Mouse (Mus musculus) c-Kit-positive CD71-negative TER-119-negative erythroid progenitor cells, embryonic 14.5 days (primary cell): ENCODE results near the gene Pde4d.

ENCODE experiments used
- DNase-seq: peaks from one replicate; pipeline ENCODE4 v3.0.0-alpha.2; 2013; ENCODE audit warnings: low read depth

Gene Pde4d

GRCm38 (mm10) chr13:109560261-109560660 is 1110.5 kb downstream of the Pde4d start:
- no peak for DNase-seq

- no peak for DNase-seq
These were observed 1119.1 kb downstream of the Pde4d start for GRCm38 (mm10) chr13:109568638-109569468.

- no peak for DNase-seq
These were observed 1119.7 kb downstream of the Pde4d start for GRCm38 (mm10) chr13:109569491-109569890.

GRCm38 (mm10) chr13:109576725-109577124 is 1127.0 kb downstream of the Pde4d start:
- DNase-seq, result no peak

GRCm38 (mm10) chr13:109577454-109577853 is 1127.7 kb downstream of the Pde4d start:
- no peak for DNase-seq

GRCm38 (mm10) chr13:109577901-109578300 is 1128.2 kb downstream of the Pde4d start:
- no peak for DNase-seq

GRCm38 (mm10) chr13:109581284-109582070 is 1131.7 kb downstream of the Pde4d start:
- DNase-seq, result no peak

GRCm38 (mm10) chr13:109590048-109590447 is 1140.3 kb downstream of the Pde4d start:
- DNase-seq, result no peak

GRCm38 (mm10) chr13:109592192-109592797 is 1142.5 kb downstream of the Pde4d start:
- DNase-seq, result no peak

GRCm38 (mm10) chr13:109599711-109600110 is 1150.0 kb downstream of the Pde4d start:
- no peak for DNase-seq

GRCm38 (mm10) chr13:109604017-109604416 is 1154.3 kb downstream of the Pde4d start:
- no peak for DNase-seq

- DNase-seq, result no peak
These were observed 1155.4 kb downstream of the Pde4d start for GRCm38 (mm10) chr13:109605140-109605539.

GRCm38 (mm10) chr13:109609106-109609804 is 1159.5 kb downstream of the Pde4d start:
- no peak for DNase-seq

GRCm38 (mm10) chr13:109609805-109610187 is 1160.0 kb downstream of the Pde4d start:
- DNase-seq, result peak; percentile 50

- no peak for DNase-seq
These were observed 1161.0 kb downstream of the Pde4d start for GRCm38 (mm10) chr13:109610772-109611171.

GRCm38 (mm10) chr13:109615213-109615784 is 1165.6 kb downstream of the Pde4d start:
- no peak for DNase-seq

GRCm38 (mm10) chr13:109615785-109616281 is 1166.1 kb downstream of the Pde4d start:
- peak; percentile 22 for DNase-seq

- DNase-seq, result no peak
These were observed 1169.5 kb downstream of the Pde4d start for GRCm38 (mm10) chr13:109619158-109619657.

- no peak for DNase-seq
These were observed 1172.5 kb downstream of the Pde4d start for GRCm38 (mm10) chr13:109622207-109622606.

- DNase-seq, result no peak
These were observed 1173.5 kb downstream of the Pde4d start for GRCm38 (mm10) chr13:109623201-109623600.

GRCm38 (mm10) chr13:109624772-109625349 is 1175.1 kb downstream of the Pde4d start:
- DNase-seq, result no peak
